Mouse (Mus musculus): ENCODE measurements at regions not wholly inside any gene's neighbourhood (a gene's known extent, or its start where the extent isn't known, plus 50 kb on each side); places are given as distances from the start of the nearest gene placed in this dataset.

Small RNA genes in the stretch of these regions (microRNA-seq; reads per million reads assigned to microRNA genes)
- 0 reads per million in 2 experiments for gene Gm22696 (ENCODE audit: borderline replicate concordance in 2 of 2)

Measured in gastrocnemius, postnatal 25 days (tissue).